Mouse (Mus musculus): ENCODE data around the gene Dcst1.

The Dcst1 gene

GRCm38 (mm10) chr3:89365153-89365485 is at the start of gene Dcst1:
TSS of gene Dcst1 (minus strand) at chr3:89365253.
- in situ Hi-C loops (cut with MboI; ENCODE audit: unreplicated experiment in 2 of 2): no loop called here

GRCm38 (mm10) chr3:89411490-89412393 is 46.7 kb upstream of the Dcst1 start, which contains the start of gene Flad1:
TSS of gene Flad1 (minus strand) at chr3:89411870.
- in situ Hi-C loops (cut with MboI; ENCODE audit: unreplicated experiment in 2 of 2): no loop called here

GRCm38 (mm10) chr3:89410864-89411263 is 45.8 kb upstream of the Dcst1 start:
- in situ Hi-C loops (cut with MboI; ENCODE audit: unreplicated experiment in 2 of 2): no loop called here

GRCm38 (mm10) chr3:89409701-89410100 is 44.6 kb upstream of the Dcst1 start:
- in situ Hi-C loops (cut with MboI; ENCODE audit: unreplicated experiment in 2 of 2): no loop called here

GRCm38 (mm10) chr3:89408448-89408847 is 43.4 kb upstream of the Dcst1 start:
- in situ Hi-C loops (cut with MboI; ENCODE audit: unreplicated experiment in 2 of 2): no loop called here

GRCm38 (mm10) chr3:89406887-89407286 is 41.8 kb upstream of the Dcst1 start:
- in situ Hi-C loops (cut with MboI; ENCODE audit: unreplicated experiment in 2 of 2): no loop called here

GRCm38 (mm10) chr3:89402693-89403092 is 37.6 kb upstream of the Dcst1 start, which contains the start of gene Lenep:
TSS of gene Lenep (minus strand) at chr3:89402793.
- in situ Hi-C loops (cut with MboI; ENCODE audit: unreplicated experiment in 2 of 2): loop anchor here in 1 of 2 experiments (5.0 kb wide), 1 partner anchor 35 kb away; the partner anchor contains the start of gene Pbxip1

GRCm38 (mm10) chr3:89401329-89401728 is 36.3 kb upstream of the Dcst1 start:
- in situ Hi-C loops (cut with MboI; ENCODE audit: unreplicated experiment in 2 of 2): loop anchor here in 1 of 2 experiments (5.0 kb wide), 1 partner anchor 36 kb away; the partner anchor contains the start of gene Pbxip1

- in situ Hi-C loops (cut with MboI; ENCODE audit: unreplicated experiment in 2 of 2): loop anchor here in 1 of 2 experiments (5.0 kb wide), 1 partner anchor 61 kb away; no protein-coding TSS in a partner anchor
Observed at GRCm38 (mm10) chr3:89396654-89397005, 31.6 kb upstream of the Dcst1 start.

- in situ Hi-C loops (cut with MboI; ENCODE audit: unreplicated experiment in 2 of 2): loop anchor here in 1 of 2 experiments (5.0 kb wide), 1 partner anchor 61 kb away; no protein-coding TSS in a partner anchor
Observed at GRCm38 (mm10) chr3:89395806-89396653, 31.0 kb upstream of the Dcst1 start.

- in situ Hi-C loops (cut with MboI; ENCODE audit: unreplicated experiment in 2 of 2): loop anchor here in 1 of 2 experiments (5.0 kb wide), 1 partner anchor 62 kb away; no protein-coding TSS in a partner anchor
Observed at GRCm38 (mm10) chr3:89395419-89395805, 30.4 kb upstream of the Dcst1 start.

- in situ Hi-C loops (cut with MboI; ENCODE audit: unreplicated experiment in 2 of 2): loop anchor here in 1 of 2 experiments (5.0 kb wide), 1 partner anchor 62 kb away; no protein-coding TSS in a partner anchor
Observed at GRCm38 (mm10) chr3:89394894-89395256, 29.8 kb upstream of the Dcst1 start.

GRCm38 (mm10) chr3:89394006-89394893 is 29.2 kb upstream of the Dcst1 start, which contains the start of gene Zbtb7b:
TSS of gene Zbtb7b (minus strand) at chr3:89394776.
- in situ Hi-C loops (cut with MboI; ENCODE audit: unreplicated experiment in 2 of 2): no loop called here

- in situ Hi-C loops (cut with MboI; ENCODE audit: unreplicated experiment in 2 of 2): no loop called here
Observed at GRCm38 (mm10) chr3:89393605-89394004, 28.6 kb upstream of the Dcst1 start.

- in situ Hi-C loops (cut with MboI; ENCODE audit: unreplicated experiment in 2 of 2): no loop called here
Observed at GRCm38 (mm10) chr3:89392871-89393311, 27.8 kb upstream of the Dcst1 start.

- in situ Hi-C loops (cut with MboI; ENCODE audit: unreplicated experiment in 2 of 2): no loop called here
Observed at GRCm38 (mm10) chr3:89391663-89392511, 26.8 kb upstream of the Dcst1 start.

GRCm38 (mm10) chr3:89390699-89391662 is 25.9 kb upstream of the Dcst1 start:
- in situ Hi-C loops (cut with MboI; ENCODE audit: unreplicated experiment in 2 of 2): no loop called here

- in situ Hi-C loops (cut with MboI; ENCODE audit: unreplicated experiment in 2 of 2): no loop called here
Observed at GRCm38 (mm10) chr3:89390111-89390515, 25.1 kb upstream of the Dcst1 start.
